Mouse (Mus musculus): ENCODE measurements around the gene Gss. TPM values are rescaled to one million over a fixed set of nuclear protein-coding genes. Genes with fewer than 3 reads are reported as not detected.

Gss gene
- total and polyA plus RNA-seq, 3 experiments: 13.0 to 14.0 (median 14.0) TPM

- Histone ChIP-seq H3K36me3 (ENCODE audit: control insufficient read depth, insufficient read depth, low read length) (no peaks in the 10 kb centered on the region), H3K27ac (peak within 1 kb of the TSS; percentile 86), H3K9ac (ENCODE audit: low read depth, low read length) (peak within 1 kb of the TSS; percentile 59), H3K4me3 (peak within 1 kb of the TSS; percentile 94), H3K27me3 (ENCODE audit: control insufficient read depth, insufficient read depth, low read length) (no peaks in the 10 kb centered on the region), H3K4me1 (ENCODE audit: control insufficient read depth, insufficient read depth, low read length) (peaks cover 6% of the 10 kb centered on the region), H3K79me2 (replicated peaks; ENCODE audit: control insufficient read depth, insufficient read depth, low read length) (no peaks in the 10 kb centered on the region)
- DNase-seq: peak; percentile 99
- 2% methylated on average over 70 of the region's 70 CpGs for WGBS
- TF ChIP-seq CTCF (IDR thresholded peaks at IDR 0.05) (peak; percentile 96), EP300 (IDR thresholded peaks at IDR 0.05; ENCODE audit: insufficient read depth, low read depth, low read length) (0 out of 2 replicates have a peak, but pooled peaks have one; percentile 36), POLR2A (IDR thresholded peaks at IDR 0.05; ENCODE audit: insufficient read depth, low read depth, low read length) (peak; percentile 70)
- intact Hi-C loops (cut with DNase I): loop anchor here (2.0 kb wide), 1 partner anchor 45 kb away; the partner anchor contains the start of gene Ncoa6
Measured at GRCm38 (mm10) chr2:155517455-155518423, 74.9 kb downstream of the Gss start, which contains the start of the genes Acss2 and Ggt7. Acss2 (plus strand) TSS chr2:155517948. Ggt7 (minus strand) TSS chr2:155518237.

DNA sequence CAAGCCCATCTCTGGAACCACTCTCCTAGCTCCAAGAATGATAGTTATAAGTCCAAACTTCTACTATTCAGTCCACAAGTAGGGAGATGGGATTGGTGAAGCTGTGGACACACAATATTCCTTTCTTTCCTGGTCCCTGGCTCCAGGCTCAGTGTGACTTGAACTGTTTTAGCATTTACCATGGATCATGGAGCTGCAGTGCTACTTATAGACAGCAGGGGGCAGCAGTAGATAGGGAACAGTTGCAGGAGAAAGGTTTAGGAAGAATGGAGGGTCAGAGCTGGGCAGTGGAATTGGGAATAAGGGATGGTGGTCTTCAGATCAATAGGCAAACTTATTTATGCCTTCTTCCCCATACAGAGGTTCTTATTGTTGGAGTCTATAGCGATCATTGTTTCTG lies 76.7 kb downstream of the Gss start:
- H3K4me1 ChIP-seq (ENCODE audit: control insufficient read depth, insufficient read depth, low read length): peaks cover 6% of the 10 kb centered on the region
- DNase-seq: peak; percentile 66 to 72
- no peak overlapping the region for H3K9ac ChIP-seq (ENCODE audit: low read depth, low read length)
- no peaks in the 10 kb centered on the region for H3K79me2 ChIP-seq (replicated peaks; ENCODE audit: control insufficient read depth, insufficient read depth, low read length)
- H3K4me3 ChIP-seq: no peak overlapping the region
- intact Hi-C loops (cut with DNase I): loop anchor here (1.0 to 2.0 kb wide), 3 partner anchors 43 to 104 kb away; partner anchors contain the start of gene Ncoa6
- H3K36me3 ChIP-seq (ENCODE audit: control insufficient read depth, insufficient read depth, low read length): no peaks in the 10 kb centered on the region
- H3K27ac ChIP-seq: no peak overlapping the region
- TF ChIP-seq CTCF (IDR thresholded peaks at IDR 0.05) (peak; percentile 100; the same call in 1 of the 2 replicates), EP300 (IDR thresholded peaks at IDR 0.05; ENCODE audit: insufficient read depth, low read depth, low read length) (peak; percentile 81; the same call in 1 of the 2 replicates), POLR2A (IDR thresholded peaks at IDR 0.05; ENCODE audit: insufficient read depth, low read depth, low read length) (no peak)
- no peaks in the 10 kb centered on the region for H3K27me3 ChIP-seq (ENCODE audit: control insufficient read depth, insufficient read depth, low read length)
- 3% methylated on average over 1 of the region's 1 CpGs for WGBS

DNA sequence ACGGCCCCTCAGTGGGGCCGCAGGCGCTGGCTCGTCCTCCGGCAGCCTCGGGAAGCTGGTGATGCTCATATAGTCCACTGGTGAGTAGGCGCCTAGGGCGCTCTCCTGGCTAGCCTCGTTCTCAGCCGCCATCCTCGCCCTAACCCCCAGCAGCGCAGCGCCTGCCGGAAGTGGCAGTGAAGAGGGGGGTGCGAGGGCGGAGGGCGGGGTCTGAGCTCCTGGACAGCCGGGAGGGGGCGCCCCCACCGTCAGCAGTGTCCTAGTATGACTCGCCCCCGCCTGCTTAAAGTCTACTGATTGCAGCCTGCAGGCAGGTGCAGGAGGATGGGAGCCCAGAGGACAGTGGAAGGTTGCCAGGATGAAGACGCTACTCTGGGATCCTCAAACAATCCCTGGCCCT lies 77.9 kb downstream of the Gss start:
- intact Hi-C loops (cut with DNase I): loop anchor here (5.0 kb wide), 1 partner anchor 248 kb away; no protein-coding TSS in a partner anchor
- H3K4me1 ChIP-seq (ENCODE audit: control insufficient read depth, insufficient read depth, low read length): peaks cover 6% of the 10 kb centered on the region
- H3K27ac ChIP-seq: peak overlapping the region; percentile 40
- DNase-seq: peak; percentile 77 to 80
- H3K36me3 ChIP-seq (ENCODE audit: control insufficient read depth, insufficient read depth, low read length): no peaks in the 10 kb centered on the region
- WGBS: 2% methylated on average over 23 of the region's 23 CpGs
- H3K27me3 ChIP-seq (ENCODE audit: control insufficient read depth, insufficient read depth, low read length): no peaks in the 10 kb centered on the region
- H3K79me2 ChIP-seq (replicated peaks; ENCODE audit: control insufficient read depth, insufficient read depth, low read length): no peaks in the 10 kb centered on the region
- peak overlapping the region; percentile 39 for H3K4me3 ChIP-seq
- H3K9ac ChIP-seq (ENCODE audit: low read depth, low read length): peak overlapping the region; percentile 41
- TF ChIP-seq POLR2A (IDR thresholded peaks at IDR 0.05; ENCODE audit: insufficient read depth, low read depth, low read length): no peak
- TF ChIP-seq CTCF (IDR thresholded peaks at IDR 0.05): peak; percentile 56

GRCm38 (mm10) chr2:155513543-155513942 lies 79.1 kb downstream of the Gss start:
- H3K4me3 ChIP-seq: no peak overlapping the region
- intact Hi-C loops (cut with DNase I): loop anchor here (5.0 kb wide), 1 partner anchor 249 kb away; no protein-coding TSS in a partner anchor
- H3K27ac ChIP-seq: no peak overlapping the region
- no peaks in the 10 kb centered on the region for H3K36me3 ChIP-seq (ENCODE audit: control insufficient read depth, insufficient read depth, low read length)
- no peak overlapping the region for H3K9ac ChIP-seq (ENCODE audit: low read depth, low read length)
- no peaks in the 10 kb centered on the region for H3K27me3 ChIP-seq (ENCODE audit: control insufficient read depth, insufficient read depth, low read length)
- H3K79me2 ChIP-seq (replicated peaks; ENCODE audit: control insufficient read depth, insufficient read depth, low read length): no peaks in the 10 kb centered on the region
- TF ChIP-seq EP300 (IDR thresholded peaks at IDR 0.05; ENCODE audit: insufficient read depth, low read depth, low read length) (no peak), CTCF (IDR thresholded peaks at IDR 0.05) (no peak), POLR2A (IDR thresholded peaks at IDR 0.05; ENCODE audit: insufficient read depth, low read depth, low read length) (no peak)
- DNase-seq: no peak
- peaks cover 3% of the 10 kb centered on the region for H3K4me1 ChIP-seq (ENCODE audit: control insufficient read depth, insufficient read depth, low read length)
- WGBS: 36% methylated on average over 5 of the region's 5 CpGs

Small RNA genes within 50 kb of the gene (microRNA-seq; reads per million reads assigned to microRNA genes)
- 3,666 to 5,922 reads per million in 2 experiments for gene Mir499

Other genes with a start within 250 kb of the Gss start
- 10 to 100 TPM; 26.2 to 26.6 TPM for gene Pigu, start 235.4 kb downstream of the Gss start, total RNA-seq (2021)
- gene Pigu, start 235.4 kb downstream of the Gss start, polyA plus RNA-seq (2012; rRNA removed): 44.8 and 73.8 TPM in 2 replicates
- 100 to 1,000 TPM; 457 to 512 TPM for gene Trp53inp2, start 211.8 kb downstream of the Gss start, total RNA-seq (2021)
- gene Trp53inp2, start 211.8 kb downstream of the Gss start, polyA plus RNA-seq (2012; rRNA removed): 410 and 615 TPM in 2 replicates
- gene Ncoa6, start 118.9 kb downstream of the Gss start, total RNA-seq (2021): 10 to 100 TPM; 20.5 to 22.9 TPM
- 17.8 and 25.2 TPM in 2 replicates for gene Ncoa6, start 118.9 kb downstream of the Gss start, polyA plus RNA-seq (2012; rRNA removed)
- 10 to 100 TPM; 31.6 to 33.4 TPM for gene Acss2, start 74.9 kb downstream of the Gss start, total RNA-seq (2021)
- gene Acss2, start 74.9 kb downstream of the Gss start, polyA plus RNA-seq (2012; rRNA removed): 39.8 and 59.2 TPM in 2 replicates
- under 1 TPM; 0.55 to 0.73 TPM for gene Ggt7, start 74.6 kb downstream of the Gss start, total RNA-seq (2021)
- gene Ggt7, start 74.6 kb downstream of the Gss start, polyA plus RNA-seq (2012; rRNA removed): 4.4 and 6.0 TPM in 2 replicates
- 10 to 100 TPM; 28.6 to 43.2 TPM for gene Myh7b, start 18.4 kb upstream of the Gss start, total RNA-seq (2021)
- gene Myh7b, start 18.4 kb upstream of the Gss start, polyA plus RNA-seq (2012; rRNA removed): 38.2 and 41.6 TPM in 2 replicates
- 10 to 100 TPM; 77.0 to 84.9 TPM for gene Trpc4ap, start 99.6 kb upstream of the Gss start, total RNA-seq (2021)
- gene Trpc4ap, start 99.6 kb upstream of the Gss start, polyA plus RNA-seq (2012; rRNA removed): 95.6 and 114 TPM in 2 replicates
- gene Edem2, start 136.7 kb upstream of the Gss start, total RNA-seq (2021): 1 to 10 TPM; 6.0 to 6.4 TPM
- 14.4 and 16.9 TPM in 2 replicates for gene Edem2, start 136.7 kb upstream of the Gss start, polyA plus RNA-seq (2012; rRNA removed)
- not detected for gene Gm17581, start 143.1 kb upstream of the Gss start, total RNA-seq (2021)
- gene Gm17581, start 143.1 kb upstream of the Gss start, polyA plus RNA-seq (2012; rRNA removed): not detected in 2 replicates
- 1 to 10 TPM; 3.0 to 4.8 TPM for gene Procr, start 158.3 kb upstream of the Gss start, total RNA-seq (2021)
- gene Procr, start 158.3 kb upstream of the Gss start, polyA plus RNA-seq (2012; rRNA removed): 2.0 and 2.4 TPM in 2 replicates
- not detected for gene Mmp24, start 182.5 kb upstream of the Gss start, total RNA-seq (2021)
- 0.06 TPM in 1 of 2 replicates, not detected in the other for gene Mmp24, start 182.5 kb upstream of the Gss start, polyA plus RNA-seq (2012; rRNA removed)
- gene BC029722, start 226.6 kb upstream of the Gss start, total RNA-seq (2021): 10 to 100 TPM; 25.4 to 28.9 TPM
- 41.0 and 43.7 TPM in 2 replicates for gene BC029722, start 226.6 kb upstream of the Gss start, polyA plus RNA-seq (2012; rRNA removed)
- 10 to 100 TPM; 51.2 to 52.3 TPM for gene Eif6, start 234.1 kb upstream of the Gss start, total RNA-seq (2021)
- gene Eif6, start 234.1 kb upstream of the Gss start, polyA plus RNA-seq (2012; rRNA removed): 40.1 and 51.4 TPM in 2 replicates
- gene Fam83c, start 242.0 kb upstream of the Gss start, total RNA-seq (2021): not detected
- not detected in 2 replicates for gene Fam83c, start 242.0 kb upstream of the Gss start, polyA plus RNA-seq (2012; rRNA removed)